Mouse (Mus musculus): Measurements from ENCODE around the gene H2afy. TPM values are rescaled to one million over a fixed set of nuclear protein-coding genes. Genes with fewer than 3 reads are reported as not detected.

Gene H2afy
- polyA plus RNA-seq, 1 experiment from 2014 or later = 361 TPM

- Histone ChIP-seq H3K9me3 (ENCODE audit: control insufficient read depth, low read length) (no peaks in the 10 kb centered on the region), H3K4me2 (ENCODE audit: low read length) (no peak overlapping the region), H3K27ac (ENCODE audit: low read depth) (peak overlapping the region; percentile 82; the same call in 1 of the 2 replicates), H3K36me3 (ENCODE audit: control insufficient read depth, insufficient read depth, low read length) (peaks cover 21% of the 10 kb centered on the region), H3K27me3 (replicated peaks; ENCODE audit: control insufficient read depth, insufficient read depth, low read length) (no peaks in the 10 kb centered on the region), H3K4me3 (ENCODE audit: low read depth, low read length) (no peak overlapping the region), H3K9ac (ENCODE audit: low read length) (no peak overlapping the region), H3K4me1 (replicated peaks; ENCODE audit: control insufficient read depth, insufficient read depth, low read length) (peaks cover 82% of the 10 kb centered on the region)
- peak; percentile 69 for DNase-seq (ENCODE audit: low spot score)
- 49% methylated on average over 6 of the region's 6 CpGs for WGBS
- ATAC-seq (replicated peaks; ENCODE audit: low FRiP score, low TSS enrichment, low read depth) = 0 out of 2 replicates have a peak, but pooled peaks have one; percentile 2
These were observed 24.6 kb downstream of the H2afy start for GRCm38 (mm10) chr13:56111601-56112000.

GRCm38 (mm10) chr13:56110694-56111531, 25.2 kb downstream of the H2afy start:
- ATAC-seq (replicated peaks; ENCODE audit: low FRiP score, low TSS enrichment, low read depth) = no peak
- peak overlapping the region; percentile 82; the same call in 1 of the 2 replicates for H3K27ac ChIP-seq (ENCODE audit: low read depth)

GRCm38 (mm10) chr13:56109703-56110102, 26.5 kb downstream of the H2afy start:
- Histone ChIP-seq H3K4me3 (ENCODE audit: low read depth, low read length) (no peak overlapping the region), H3K27me3 (replicated peaks; ENCODE audit: control insufficient read depth, insufficient read depth, low read length) (no peaks in the 10 kb centered on the region), H3K4me1 (replicated peaks; ENCODE audit: control insufficient read depth, insufficient read depth, low read length) (peaks cover 73% of the 10 kb centered on the region), H3K9ac (ENCODE audit: low read length) (no peak overlapping the region), H3K27ac (ENCODE audit: low read depth) (peak overlapping the region; percentile 16; the same call in 1 of the 2 replicates), H3K9me3 (ENCODE audit: control insufficient read depth, low read length) (no peaks in the 10 kb centered on the region), H3K4me2 (ENCODE audit: low read length) (no peak overlapping the region), H3K36me3 (ENCODE audit: control insufficient read depth, insufficient read depth, low read length) (peaks cover 26% of the 10 kb centered on the region)
- 78% methylated on average over 4 of the region's 4 CpGs for WGBS
- no peak for DNase-seq (ENCODE audit: low spot score)
- ATAC-seq (replicated peaks; ENCODE audit: low FRiP score, low TSS enrichment, low read depth) = no peak

More at GRCm38 (mm10) chr13:56110694-56111531, 25.2 kb downstream of the H2afy start:
- Histone ChIP-seq H3K36me3 (ENCODE audit: control insufficient read depth, insufficient read depth, low read length) (peaks cover 21% of the 10 kb centered on the region), H3K4me3 (ENCODE audit: low read depth, low read length) (no peak overlapping the region), H3K9me3 (ENCODE audit: control insufficient read depth, low read length) (no peaks in the 10 kb centered on the region), H3K9ac (ENCODE audit: low read length) (no peak overlapping the region), H3K4me1 (replicated peaks; ENCODE audit: control insufficient read depth, insufficient read depth, low read length) (peaks cover 79% of the 10 kb centered on the region), H3K4me2 (ENCODE audit: low read length) (no peak overlapping the region), H3K27me3 (replicated peaks; ENCODE audit: control insufficient read depth, insufficient read depth, low read length) (no peaks in the 10 kb centered on the region)
- 58% methylated on average over 19 of the region's 19 CpGs for WGBS
- DNase-seq (ENCODE audit: low spot score) = no peak

- H3K9ac ChIP-seq (ENCODE audit: low read length) = no peak overlapping the region
- H3K27me3 ChIP-seq (replicated peaks; ENCODE audit: control insufficient read depth, insufficient read depth, low read length) = no peaks in the 10 kb centered on the region
- ATAC-seq (replicated peaks; ENCODE audit: low FRiP score, low TSS enrichment, low read depth) (no peak), DNase-seq (ENCODE audit: low spot score) (no peak)
- no peak overlapping the region for H3K4me3 ChIP-seq (ENCODE audit: low read depth, low read length)
- H3K27ac ChIP-seq (ENCODE audit: low read depth) = peak overlapping the region; percentile 16; the same call in 1 of the 2 replicates
- peaks cover 66% of the 10 kb centered on the region for H3K4me1 ChIP-seq (replicated peaks; ENCODE audit: control insufficient read depth, insufficient read depth, low read length)
- H3K4me2 ChIP-seq (ENCODE audit: low read length) = no peak overlapping the region
- H3K9me3 ChIP-seq (ENCODE audit: control insufficient read depth, low read length) = no peaks in the 10 kb centered on the region
- WGBS = 51% methylated on average over 17 of the region's 17 CpGs
- peaks cover 28% of the 10 kb centered on the region for H3K36me3 ChIP-seq (ENCODE audit: control insufficient read depth, insufficient read depth, low read length)
These were observed 27.2 kb downstream of the H2afy start for GRCm38 (mm10) chr13:56108849-56109519.

- no peaks in the 10 kb centered on the region for H3K27me3 ChIP-seq (replicated peaks; ENCODE audit: control insufficient read depth, insufficient read depth, low read length)
- no peak overlapping the region for H3K27ac ChIP-seq (ENCODE audit: low read depth)
- H3K9me3 ChIP-seq (ENCODE audit: control insufficient read depth, low read length) = no peaks in the 10 kb centered on the region
- 67% methylated on average over 6 of the region's 6 CpGs for WGBS
- no peak overlapping the region for H3K9ac ChIP-seq (ENCODE audit: low read length)
- no peak for DNase-seq (ENCODE audit: low spot score)
- H3K4me1 ChIP-seq (replicated peaks; ENCODE audit: control insufficient read depth, insufficient read depth, low read length) = peaks cover 48% of the 10 kb centered on the region
- no peak for ATAC-seq (replicated peaks; ENCODE audit: low FRiP score, low TSS enrichment, low read depth)
- H3K4me2 ChIP-seq (ENCODE audit: low read length) = no peak overlapping the region
- peaks cover 52% of the 10 kb centered on the region for H3K36me3 ChIP-seq (ENCODE audit: control insufficient read depth, insufficient read depth, low read length)
- no peak overlapping the region for H3K4me3 ChIP-seq (ENCODE audit: low read depth, low read length)
These were observed 31.2 kb downstream of the H2afy start for GRCm38 (mm10) chr13:56104971-56105391.

GRCm38 (mm10) chr13:56103796-56104746, 32.1 kb downstream of the H2afy start:
- peak overlapping the region; percentile 65; the same call in 1 of the 2 replicates for H3K27ac ChIP-seq (ENCODE audit: low read depth)
- H3K9me3 ChIP-seq (ENCODE audit: control insufficient read depth, low read length) = no peaks in the 10 kb centered on the region
- DNase-seq (ENCODE audit: low spot score) (no peak), ATAC-seq (replicated peaks; ENCODE audit: low FRiP score, low TSS enrichment, low read depth) (no peak)
- no peaks in the 10 kb centered on the region for H3K27me3 ChIP-seq (replicated peaks; ENCODE audit: control insufficient read depth, insufficient read depth, low read length)
- peaks cover 39% of the 10 kb centered on the region for H3K4me1 ChIP-seq (replicated peaks; ENCODE audit: control insufficient read depth, insufficient read depth, low read length)
- H3K4me2 ChIP-seq (ENCODE audit: low read length) = no peak overlapping the region
- no peak overlapping the region for H3K4me3 ChIP-seq (ENCODE audit: low read depth, low read length)
- peaks cover 56% of the 10 kb centered on the region for H3K36me3 ChIP-seq (ENCODE audit: control insufficient read depth, insufficient read depth, low read length)
- 88% methylated on average over 26 of the region's 26 CpGs for WGBS
- H3K9ac ChIP-seq (ENCODE audit: low read length) = no peak overlapping the region

- 0 out of 2 replicates have a peak overlapping the region, but pooled peaks have one; percentile 7 for H3K4me2 ChIP-seq (ENCODE audit: low read length)
- H3K9ac ChIP-seq (ENCODE audit: low read length) = no peak overlapping the region
- H3K4me3 ChIP-seq (ENCODE audit: low read depth, low read length) = no peak overlapping the region
- 42% methylated on average over 9 of the region's 9 CpGs for WGBS
- DNase-seq (ENCODE audit: low spot score) (no peak), ATAC-seq (replicated peaks; ENCODE audit: low FRiP score, low TSS enrichment, low read depth) (0 out of 2 replicates have a peak, but pooled peaks have one; percentile 44)
- H3K9me3 ChIP-seq (ENCODE audit: control insufficient read depth, low read length) = no peaks in the 10 kb centered on the region
- H3K36me3 ChIP-seq (ENCODE audit: control insufficient read depth, insufficient read depth, low read length) = peaks cover 59% of the 10 kb centered on the region
- H3K27ac ChIP-seq (ENCODE audit: low read depth) = peak overlapping the region; percentile 65
- no peaks in the 10 kb centered on the region for H3K27me3 ChIP-seq (replicated peaks; ENCODE audit: control insufficient read depth, insufficient read depth, low read length)
- H3K4me1 ChIP-seq (replicated peaks; ENCODE audit: control insufficient read depth, insufficient read depth, low read length) = peaks cover 31% of the 10 kb centered on the region
These were observed 34.0 kb downstream of the H2afy start for GRCm38 (mm10) chr13:56102160-56102559.

All from intestine, embryonic 14.5 days (tissue).